Mouse (Mus musculus) right cerebral cortex, postnatal 14 days (tissue): ENCODE measurements around the gene Acap1.

Experiments used
- DNase-seq: peaks from one replicate; pipeline ENCODE4 v3.0.0; 2022

Gene Acap1

DNA sequence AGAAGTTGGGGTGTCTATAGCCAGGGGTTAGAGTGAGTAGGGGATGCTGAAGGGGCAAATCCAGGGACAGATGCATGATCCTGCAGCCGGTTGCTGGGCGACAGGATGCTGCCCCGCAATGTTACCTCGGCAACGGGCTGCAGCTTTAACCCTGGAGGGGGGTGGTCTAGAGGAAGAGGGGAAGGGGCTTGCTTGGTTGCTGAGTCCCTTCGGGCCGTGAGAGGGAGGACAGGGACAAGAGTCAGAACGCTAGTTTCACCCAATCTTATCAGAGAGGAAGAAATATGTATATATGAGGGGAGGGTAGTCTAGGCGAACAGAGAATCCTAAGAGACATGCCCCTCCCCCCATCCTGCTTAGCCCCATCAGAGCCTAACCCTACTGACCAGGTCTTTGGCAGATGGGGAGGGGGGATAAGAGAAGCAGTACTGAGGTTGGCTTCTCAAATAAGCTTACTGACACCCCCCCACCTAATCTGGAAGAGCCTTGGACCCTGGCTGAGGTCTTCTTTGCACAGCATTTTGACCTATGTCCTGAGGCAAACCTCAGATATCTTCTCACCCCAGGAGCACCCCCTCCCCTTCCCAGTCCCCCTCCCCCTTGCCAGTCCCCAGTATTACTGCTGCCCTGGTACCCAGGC is 59.9 kb downstream of the Acap1 start:
- no peak for DNase-seq

DNA sequence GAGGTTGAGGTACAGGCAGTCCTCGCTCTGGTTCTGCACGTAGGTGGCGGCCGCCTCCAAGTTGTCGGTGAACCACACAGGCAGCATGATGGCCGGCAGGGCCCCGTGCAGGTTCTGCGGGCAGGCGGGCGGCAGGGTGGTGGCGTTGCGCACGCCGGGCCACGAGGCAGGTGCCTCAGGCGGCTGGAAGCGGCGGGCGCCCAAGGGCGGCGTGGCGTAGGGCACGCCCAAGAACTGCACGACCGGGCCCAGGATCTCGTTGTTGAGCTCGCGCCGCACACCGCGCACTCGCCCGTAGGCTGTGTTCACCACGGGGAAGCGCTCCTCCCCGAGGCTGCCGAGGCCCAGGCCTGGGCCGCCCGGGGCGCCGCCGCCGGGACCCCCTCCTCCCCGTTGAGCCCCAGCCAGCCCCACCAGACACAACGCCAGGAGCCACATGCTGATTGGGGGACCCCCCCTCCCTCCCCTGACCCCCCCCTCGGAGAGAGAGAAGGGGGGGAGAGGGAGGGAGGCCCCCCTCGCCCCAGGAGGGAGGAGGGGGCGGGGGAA is 61.3 kb downstream of the Acap1 start:
- peak; percentile 38 for DNase-seq

GRCm38 (mm10) chr11:69833554-69833953 is 61.8 kb downstream of the Acap1 start:
- DNase-seq, result no peak
